Mouse (Mus musculus): ENCODE data around the gene Ugt3a2. TPM values are rescaled to one million over a fixed set of nuclear protein-coding genes. Genes with fewer than 3 reads are reported as not detected.

Gene Ugt3a2
- not detected in 2 replicates for polyA plus RNA-seq (2016; fragmentation: Nextera tagmentation; extraction: Ambion mirVana)

GRCm38 (mm10) chr15:9335341-9335740 lies at the start of gene Ugt3a2:
TSS of gene Ugt3a2 (plus strand) at chr15:9335550.
- 87% methylated on average over 4 of the region's 4 CpGs for WGBS
- no peaks in the 10 kb centered on the region for H3K4me1 ChIP-seq
- H3K9me3 ChIP-seq, result no peaks in the 10 kb centered on the region
- H3K4me3 ChIP-seq, result no peak within 1 kb of the TSS
- H3K27me3 ChIP-seq (ENCODE audit: poor library complexity, severe bottlenecking), result no peaks in the 10 kb centered on the region
- H3K27ac ChIP-seq, result no peak within 1 kb of the TSS
- DNase-seq (ENCODE audit: extremely low spot score, low spot score), result no peak
- no peaks in the 10 kb centered on the region for H3K36me3 ChIP-seq (replicated peaks)

- Histone ChIP-seq H3K9me3 (no peaks in the 10 kb centered on the region), H3K4me3 (no peak overlapping the region), H3K27ac (no peak overlapping the region), H3K4me1 (no peaks in the 10 kb centered on the region), H3K36me3 (replicated peaks) (no peaks in the 10 kb centered on the region), H3K27me3 (ENCODE audit: poor library complexity, severe bottlenecking) (no peaks in the 10 kb centered on the region)
- WGBS, result 69% methylated on average over 2 of the region's 2 CpGs
- no peak for DNase-seq (ENCODE audit: extremely low spot score, low spot score)
Observed at GRCm38 (mm10) chr15:9289660-9290059, 45.7 kb upstream of the Ugt3a2 start.

- 87% methylated on average over 8 of the region's 8 CpGs for WGBS
- DNase-seq (ENCODE audit: extremely low spot score, low spot score), result no peak
- no peak overlapping the region for H3K4me3 ChIP-seq
- H3K27me3 ChIP-seq (ENCODE audit: poor library complexity, severe bottlenecking), result no peaks in the 10 kb centered on the region
- no peaks in the 10 kb centered on the region for H3K4me1 ChIP-seq
- peaks cover 2% of the 10 kb centered on the region; the same call in 1 of the 2 replicates for H3K9me3 ChIP-seq
- H3K36me3 ChIP-seq (replicated peaks), result no peaks in the 10 kb centered on the region
- H3K27ac ChIP-seq, result no peak overlapping the region
Observed at GRCm38 (mm10) chr15:9305978-9306692, 29.2 kb upstream of the Ugt3a2 start.

- no peak overlapping the region for H3K27ac ChIP-seq
- H3K9me3 ChIP-seq, result no peaks in the 10 kb centered on the region; the same call in 1 of the 2 replicates
- H3K4me1 ChIP-seq, result no peaks in the 10 kb centered on the region
- no peaks in the 10 kb centered on the region for H3K36me3 ChIP-seq (replicated peaks)
- no peak for DNase-seq (ENCODE audit: extremely low spot score, low spot score)
- no peak overlapping the region for H3K4me3 ChIP-seq
- WGBS, result 79% methylated on average over 2 of the region's 2 CpGs
- no peaks in the 10 kb centered on the region for H3K27me3 ChIP-seq (ENCODE audit: poor library complexity, severe bottlenecking)
Observed at GRCm38 (mm10) chr15:9334596-9334995, 754 bp upstream of the Ugt3a2 start.

GRCm38 (mm10) chr15:9336616-9337015 lies 1.3 kb downstream of the Ugt3a2 start:
- H3K36me3 ChIP-seq (replicated peaks), result no peaks in the 10 kb centered on the region
- no peak for DNase-seq (ENCODE audit: extremely low spot score, low spot score)
- no peak overlapping the region for H3K4me3 ChIP-seq
- no peaks in the 10 kb centered on the region for H3K27me3 ChIP-seq (ENCODE audit: poor library complexity, severe bottlenecking)
- WGBS, result 88% methylated on average over 3 of the region's 3 CpGs
- no peaks in the 10 kb centered on the region for H3K9me3 ChIP-seq
- no peaks in the 10 kb centered on the region for H3K4me1 ChIP-seq
- no peak overlapping the region for H3K27ac ChIP-seq

- H3K27ac ChIP-seq, result no peak overlapping the region
- WGBS, result 73% methylated on average over 3 of the region's 3 CpGs
Observed at GRCm38 (mm10) chr15:9337021-9337420, 1.7 kb downstream of the Ugt3a2 start.

GRCm38 (mm10) chr15:9348739-9349138 lies 13.4 kb downstream of the Ugt3a2 start:
- DNase-seq (ENCODE audit: extremely low spot score, low spot score), result no peak
- Histone ChIP-seq H3K27me3 (ENCODE audit: poor library complexity, severe bottlenecking) (no peaks in the 10 kb centered on the region), H3K4me3 (no peak overlapping the region), H3K9me3 (no peaks in the 10 kb centered on the region), H3K4me1 (no peaks in the 10 kb centered on the region), H3K27ac (no peak overlapping the region), H3K36me3 (replicated peaks) (no peaks in the 10 kb centered on the region)
- WGBS, result 64% methylated on average over 3 of the region's 3 CpGs

More at GRCm38 (mm10) chr15:9337021-9337420, 1.7 kb downstream of the Ugt3a2 start:
- Histone ChIP-seq H3K9me3 (no peaks in the 10 kb centered on the region), H3K27me3 (ENCODE audit: poor library complexity, severe bottlenecking) (no peaks in the 10 kb centered on the region), H3K4me1 (no peaks in the 10 kb centered on the region), H3K36me3 (replicated peaks) (no peaks in the 10 kb centered on the region), H3K4me3 (no peak overlapping the region)
- DNase-seq (ENCODE audit: extremely low spot score, low spot score), result no peak

- Histone ChIP-seq H3K4me3 (no peak overlapping the region), H3K4me1 (no peaks in the 10 kb centered on the region), H3K36me3 (replicated peaks) (no peaks in the 10 kb centered on the region), H3K9me3 (no peaks in the 10 kb centered on the region), H3K27ac (no peak overlapping the region), H3K27me3 (ENCODE audit: poor library complexity, severe bottlenecking) (no peaks in the 10 kb centered on the region)
- DNase-seq (ENCODE audit: extremely low spot score, low spot score), result no peak
- WGBS, result 69% methylated on average over 2 of the region's 2 CpGs
Observed at GRCm38 (mm10) chr15:9362801-9363200, 27.5 kb downstream of the Ugt3a2 start.

GRCm38 (mm10) chr15:9368774-9369173 lies 33.4 kb downstream of the Ugt3a2 start:
- no peaks in the 10 kb centered on the region for H3K36me3 ChIP-seq (replicated peaks)
- H3K27ac ChIP-seq, result no peak overlapping the region
- H3K4me3 ChIP-seq, result no peak overlapping the region
- no peak for DNase-seq (ENCODE audit: extremely low spot score, low spot score)
- no peaks in the 10 kb centered on the region for H3K27me3 ChIP-seq (ENCODE audit: poor library complexity, severe bottlenecking)
- H3K9me3 ChIP-seq, result no peaks in the 10 kb centered on the region
- no peaks in the 10 kb centered on the region for H3K4me1 ChIP-seq
- WGBS, result 89% methylated on average over 3 of the region's 3 CpGs

- Histone ChIP-seq H3K27me3 (ENCODE audit: poor library complexity, severe bottlenecking) (no peaks in the 10 kb centered on the region), H3K36me3 (replicated peaks) (no peaks in the 10 kb centered on the region), H3K27ac (no peak overlapping the region), H3K4me3 (no peak overlapping the region), H3K4me1 (no peaks in the 10 kb centered on the region), H3K9me3 (no peaks in the 10 kb centered on the region)
- 90% methylated on average over 7 of the region's 7 CpGs for WGBS
- DNase-seq (ENCODE audit: extremely low spot score, low spot score), result no peak
Observed at GRCm38 (mm10) chr15:9376281-9376680, 40.9 kb downstream of the Ugt3a2 start.

- H3K27me3 ChIP-seq (ENCODE audit: poor library complexity, severe bottlenecking), result no peaks in the 10 kb centered on the region
- 89% methylated on average over 3 of the region's 3 CpGs for WGBS
- no peaks in the 10 kb centered on the region for H3K4me1 ChIP-seq
- no peak overlapping the region for H3K4me3 ChIP-seq
- DNase-seq (ENCODE audit: extremely low spot score, low spot score), result no peak
- H3K9me3 ChIP-seq, result no peaks in the 10 kb centered on the region
- H3K36me3 ChIP-seq (replicated peaks), result no peaks in the 10 kb centered on the region
- no peak overlapping the region for H3K27ac ChIP-seq
Observed at GRCm38 (mm10) chr15:9409475-9409874, 74.1 kb downstream of the Ugt3a2 start.
